Mouse (Mus musculus) c-Kit-negative CD71-positive TER-119-positive erythroid progenitor cells, embryonic 14.5 days (primary cell): ENCODE data around the gene Aftph.

Source experiments
- DNase-seq: peaks from one replicate; pipeline ENCODE4 v3.0.0-alpha.2; 2013; ENCODE audit warnings: low read depth, low spot score

Gene Aftph

DNA sequence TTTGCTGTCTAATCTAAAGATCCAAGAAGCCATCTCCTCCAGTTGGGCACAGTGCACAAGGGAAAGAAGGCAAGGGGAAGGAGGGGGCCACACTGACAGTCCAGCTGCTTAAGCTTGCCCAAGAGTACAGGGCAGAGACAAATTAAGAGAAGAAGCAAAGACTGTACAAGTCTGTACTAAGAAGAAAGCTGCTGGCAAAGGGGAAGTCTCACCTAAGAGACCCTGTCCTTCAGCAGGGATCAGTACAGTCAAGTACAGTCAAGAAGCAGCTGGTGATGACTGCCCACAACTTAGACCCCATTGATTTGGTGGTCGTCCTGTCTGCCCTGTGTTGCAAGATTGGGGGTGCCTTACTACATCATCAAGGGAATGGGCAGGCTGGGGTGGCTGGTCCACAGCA, 12.0 kb downstream of the Aftph start:
- no peak for DNase-seq

DNA sequence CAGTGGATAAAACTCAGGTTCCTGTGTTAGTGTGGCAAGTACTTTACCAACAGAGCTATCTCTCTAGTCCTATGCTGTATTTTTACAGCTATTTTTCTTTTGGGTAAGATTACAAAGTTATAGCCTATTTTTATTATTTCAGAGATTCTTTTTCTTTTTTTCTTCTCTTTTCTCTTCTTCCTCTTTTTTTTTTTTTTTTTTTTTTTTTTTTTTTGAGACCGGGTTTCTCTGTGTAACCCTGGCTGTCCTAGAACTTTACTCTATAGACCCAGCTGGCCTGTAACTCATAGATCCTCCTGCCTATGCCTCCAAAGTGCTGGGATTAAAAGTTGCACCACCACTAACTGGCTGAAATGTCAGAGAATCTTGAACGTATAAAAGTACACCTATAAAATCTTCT, 13.3 kb downstream of the Aftph start:
- DNase-seq, result no peak

DNA sequence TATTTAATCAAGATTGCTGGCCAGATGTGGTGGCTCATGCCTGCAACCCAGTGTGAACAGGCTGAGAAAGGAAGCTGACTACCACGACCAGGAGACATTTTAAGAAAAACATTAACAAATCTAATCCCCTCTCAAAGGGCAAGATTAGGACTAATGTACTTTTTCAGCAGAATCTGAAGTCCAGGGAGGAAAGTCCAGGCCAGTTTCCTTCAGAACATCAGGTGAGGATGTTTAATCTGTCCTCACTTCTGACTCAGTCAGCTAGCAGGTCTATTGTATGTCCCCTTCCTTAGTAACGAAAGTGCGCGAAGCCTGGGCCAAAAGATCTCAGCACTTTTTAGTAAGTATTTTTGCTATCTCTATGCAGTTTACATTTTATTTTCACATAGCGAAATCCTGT, 17.8 kb downstream of the Aftph start:
- DNase-seq, result no peak

DNA sequence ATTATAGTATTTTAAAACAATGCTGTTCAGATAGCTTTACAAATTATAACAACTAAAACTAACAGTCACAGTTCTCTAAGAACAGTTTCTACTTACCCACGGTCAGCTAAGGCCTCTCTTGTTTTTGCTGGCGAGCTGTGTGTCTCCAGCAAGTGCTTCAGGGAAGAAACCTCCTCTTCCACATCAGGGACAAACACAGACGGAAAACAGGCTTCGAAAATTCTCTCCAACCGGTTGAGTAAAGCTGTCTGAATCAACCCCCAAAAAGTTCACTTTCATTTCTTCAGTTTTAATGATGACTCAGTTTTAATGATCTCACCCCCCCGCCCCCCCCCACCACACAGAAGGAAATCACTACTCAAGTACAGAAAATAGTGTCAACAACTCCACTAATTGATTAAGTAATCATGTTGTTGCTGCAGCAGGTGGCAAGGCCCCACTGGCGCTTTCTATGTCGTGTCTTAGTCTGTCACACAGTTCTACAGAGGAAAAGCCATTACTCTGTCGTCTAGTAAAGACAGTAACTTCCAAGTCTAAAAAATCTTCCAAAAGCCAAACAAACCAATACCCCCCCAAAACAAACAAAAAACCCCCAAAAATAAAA, 29.2 kb downstream of the Aftph start:
- no peak for DNase-seq

DNA sequence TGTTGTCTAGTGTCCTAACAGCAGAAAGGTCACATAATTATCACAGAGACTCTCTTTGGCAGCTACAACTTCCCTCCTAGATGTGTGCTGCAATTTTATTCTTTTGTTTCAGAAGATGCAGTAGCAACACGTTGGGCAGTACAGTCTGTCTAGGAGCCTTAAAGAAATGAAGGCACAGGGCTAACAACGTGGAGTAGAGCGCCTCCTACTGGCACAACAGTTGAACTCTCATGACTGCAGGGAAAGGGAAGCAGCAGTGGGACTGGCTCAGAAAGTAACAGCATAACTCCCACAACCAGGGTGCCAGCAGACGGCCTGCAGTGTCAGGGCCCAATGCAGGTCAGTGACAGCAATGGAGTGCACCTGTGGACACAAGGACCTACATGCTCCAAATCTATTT, 50.4 kb downstream of the Aftph start:
- DNase-seq, result peak; percentile 52

DNA sequence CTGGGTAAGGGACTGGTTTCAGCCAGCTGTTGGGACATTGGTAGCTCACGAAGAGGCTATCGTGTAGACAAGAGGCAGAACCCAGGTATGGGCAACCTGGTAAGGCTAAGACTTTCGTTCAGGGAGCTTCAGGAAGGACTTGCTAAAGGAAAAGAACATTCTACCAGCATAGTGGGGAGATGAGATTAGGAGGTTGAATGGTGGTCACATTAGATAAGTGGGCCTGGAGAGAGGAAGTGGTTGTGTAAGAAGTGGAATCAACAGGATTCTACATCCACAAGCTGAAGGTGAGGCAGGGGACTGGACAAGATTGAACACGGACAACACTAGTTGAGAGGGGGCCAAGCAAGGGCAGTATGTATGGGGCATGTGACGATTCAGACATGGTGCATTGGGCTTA, 59.7 kb downstream of the Aftph start:
- no peak for DNase-seq

DNA sequence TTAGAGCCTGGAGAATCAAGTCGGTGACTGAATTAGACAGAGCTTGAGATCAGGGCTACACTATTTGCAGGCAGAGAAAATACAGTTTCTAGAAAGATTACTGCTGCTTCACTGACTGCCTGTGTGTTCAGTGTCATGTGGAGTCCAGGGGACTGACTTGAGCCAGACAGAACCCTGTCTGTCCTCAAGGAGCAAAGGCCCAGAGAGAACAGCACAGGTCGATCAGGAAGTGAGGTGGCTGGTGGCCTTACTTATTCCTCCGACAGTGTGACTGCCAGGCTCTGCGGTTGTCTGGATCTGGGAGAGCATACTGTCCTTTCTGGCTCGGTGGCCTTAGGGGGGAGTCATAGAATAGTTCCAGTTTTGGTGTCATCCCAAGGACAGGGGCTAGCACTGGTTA, 60.6 kb downstream of the Aftph start:
- no peak for DNase-seq

DNA sequence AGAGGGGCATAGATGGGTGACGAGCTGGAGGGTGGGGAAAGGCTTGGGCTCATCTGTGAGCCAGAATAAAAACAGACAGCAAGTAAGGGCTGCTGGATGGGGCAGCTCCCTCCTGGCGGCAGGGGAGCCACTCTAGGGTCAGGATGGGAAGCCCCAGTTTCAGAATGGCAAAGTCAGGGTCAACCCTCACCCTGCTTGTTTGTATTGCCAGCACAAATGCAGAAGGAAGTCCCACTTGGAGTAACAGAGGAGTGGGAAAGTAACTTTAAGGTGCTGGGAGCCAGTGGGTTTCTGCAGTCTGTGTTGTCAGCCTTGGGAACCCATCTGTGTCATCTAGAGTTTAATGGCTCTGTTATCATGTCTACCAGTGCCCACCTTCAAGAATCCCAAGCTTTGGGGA, 62.0 kb downstream of the Aftph start:
- no peak for DNase-seq

DNA sequence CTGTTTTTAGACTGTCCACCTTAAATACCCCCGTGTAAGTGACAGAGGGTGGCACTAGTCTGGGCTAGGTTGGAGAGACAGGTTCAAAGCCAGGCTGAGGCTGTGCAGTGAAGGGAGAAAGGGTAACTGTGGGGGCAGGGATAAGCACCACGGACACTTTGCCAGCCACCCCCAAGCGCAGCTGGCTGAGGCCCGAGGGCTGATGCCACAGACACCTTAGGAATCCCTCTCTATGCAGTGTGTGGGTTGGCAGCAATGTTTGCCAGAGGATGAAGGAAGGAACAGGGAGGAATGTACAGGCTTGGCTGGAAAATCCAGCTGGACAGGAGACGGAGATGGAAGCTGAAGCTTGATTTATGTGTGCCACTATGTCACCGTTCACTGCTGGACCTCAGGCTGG, 68.9 kb downstream of the Aftph start:
- DNase-seq, result no peak

DNA sequence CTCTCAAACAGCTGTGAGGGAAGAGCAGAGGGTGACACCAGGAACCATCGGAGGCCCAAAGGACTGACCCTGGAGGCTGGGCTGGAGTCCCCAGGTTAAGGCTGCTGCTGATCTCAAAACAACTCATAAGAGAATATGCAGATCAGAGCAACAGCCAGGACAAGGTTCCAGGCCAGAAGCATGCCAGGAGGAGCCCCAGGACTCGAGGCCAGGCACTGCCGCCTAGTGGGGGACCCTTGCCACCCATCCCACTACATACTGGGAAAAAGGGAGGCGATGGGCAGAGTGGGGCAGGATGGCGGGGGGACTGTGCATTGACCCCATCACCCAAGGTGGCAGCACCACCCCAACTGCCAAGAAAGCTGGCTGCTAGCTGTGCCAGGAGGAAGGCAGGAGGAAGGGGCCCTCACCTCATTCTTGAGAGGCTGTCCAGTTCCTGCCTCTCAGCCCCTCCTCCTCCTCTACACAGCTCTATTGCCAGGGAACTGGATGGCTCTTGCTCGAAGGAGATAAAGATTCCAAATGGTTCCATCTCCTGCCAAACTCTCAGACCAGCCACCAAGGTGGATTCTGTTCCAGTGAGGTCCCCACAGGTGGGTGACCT, 69.5 kb downstream of the Aftph start:
- no peak for DNase-seq

DNA sequence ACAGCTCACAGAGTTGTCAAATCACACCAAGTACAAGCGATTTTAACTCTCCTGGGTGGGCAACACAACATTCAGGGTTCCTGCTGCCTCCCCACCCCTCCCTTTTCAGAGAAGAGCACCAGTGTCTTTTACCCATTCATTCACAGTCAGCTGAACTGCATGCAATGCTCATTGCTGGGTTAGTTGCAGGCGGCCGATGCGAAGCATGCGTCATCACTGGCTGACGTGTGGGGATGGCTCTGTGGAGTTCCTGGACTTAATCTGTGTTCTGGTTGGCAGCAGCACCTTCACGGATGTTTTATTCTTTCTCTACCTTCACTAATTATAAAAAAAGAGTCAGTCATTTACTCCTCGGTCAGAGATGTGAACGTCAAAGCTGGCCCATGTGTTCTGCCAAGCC, 76.5 kb downstream of the Aftph start:
- no peak for DNase-seq

DNA sequence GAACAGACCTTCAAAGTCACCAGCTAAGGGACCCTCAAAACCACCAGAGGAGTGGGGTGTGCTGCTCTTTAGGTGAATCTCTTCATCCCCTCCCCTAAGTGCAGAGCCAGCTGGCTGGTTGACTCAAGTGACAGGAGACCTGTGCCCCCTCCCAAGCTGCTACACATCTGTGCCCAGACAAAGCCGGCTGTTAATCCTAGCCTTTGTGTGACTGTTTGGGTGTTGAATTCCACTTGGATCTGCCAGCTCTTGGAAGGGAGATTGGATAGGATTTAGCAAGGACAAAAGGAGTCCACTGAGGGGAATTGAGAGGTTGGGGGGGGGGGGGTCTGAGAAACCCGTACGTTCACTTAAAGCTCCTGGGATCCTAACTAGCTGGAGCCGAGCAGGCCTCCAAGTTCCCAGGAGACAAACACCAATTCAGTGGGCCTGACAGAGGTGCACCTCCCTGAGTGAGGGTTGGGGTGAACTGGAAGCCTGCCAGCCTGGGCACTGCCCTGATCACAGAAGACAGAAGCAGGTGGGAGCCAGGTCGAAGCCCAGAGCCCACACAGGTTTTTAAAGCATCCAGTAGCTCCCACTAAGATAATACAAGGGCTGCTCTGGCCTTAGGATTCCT, 77.7 kb downstream of the Aftph start:
- no peak for DNase-seq

DNA sequence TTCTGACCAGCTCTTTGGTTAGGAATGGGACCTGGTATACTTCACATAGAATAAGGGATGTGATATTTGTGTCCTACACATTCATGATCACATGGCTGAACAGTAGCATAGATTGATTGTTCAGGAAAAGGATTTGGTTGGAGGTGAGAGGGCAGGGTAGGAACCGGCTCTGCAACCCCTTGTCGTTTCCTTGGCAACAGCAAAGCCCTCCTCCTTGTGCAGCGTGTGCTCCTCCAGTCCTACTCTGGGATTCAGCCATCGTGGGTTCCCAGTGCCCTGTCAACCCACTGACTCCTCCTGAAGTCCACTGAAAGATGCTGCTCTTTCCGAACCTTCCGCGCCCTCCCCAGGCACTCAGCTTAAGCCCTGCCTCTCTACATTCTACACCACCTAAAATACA, 78.6 kb downstream of the Aftph start:
- DNase-seq, result no peak

DNA sequence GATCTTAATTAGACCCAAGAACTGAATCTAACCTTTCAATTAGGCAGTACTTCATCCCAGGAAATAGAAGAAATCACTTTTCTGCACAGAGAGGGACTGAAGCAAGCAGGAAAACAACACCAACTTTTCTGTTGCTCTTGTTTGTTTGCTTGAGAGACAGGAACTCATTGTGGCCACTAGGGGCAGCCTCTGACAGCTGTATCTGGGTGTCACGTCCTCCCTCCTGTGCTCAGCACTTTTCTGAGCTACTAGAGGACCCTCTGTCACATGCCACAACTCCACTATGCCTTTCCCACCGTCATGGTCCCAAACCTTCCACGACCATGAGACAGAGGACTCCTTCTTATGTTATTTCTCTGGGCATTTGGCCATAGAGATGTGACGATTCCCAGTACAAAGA, 79.7 kb downstream of the Aftph start:
- DNase-seq, result peak; percentile 31

DNA sequence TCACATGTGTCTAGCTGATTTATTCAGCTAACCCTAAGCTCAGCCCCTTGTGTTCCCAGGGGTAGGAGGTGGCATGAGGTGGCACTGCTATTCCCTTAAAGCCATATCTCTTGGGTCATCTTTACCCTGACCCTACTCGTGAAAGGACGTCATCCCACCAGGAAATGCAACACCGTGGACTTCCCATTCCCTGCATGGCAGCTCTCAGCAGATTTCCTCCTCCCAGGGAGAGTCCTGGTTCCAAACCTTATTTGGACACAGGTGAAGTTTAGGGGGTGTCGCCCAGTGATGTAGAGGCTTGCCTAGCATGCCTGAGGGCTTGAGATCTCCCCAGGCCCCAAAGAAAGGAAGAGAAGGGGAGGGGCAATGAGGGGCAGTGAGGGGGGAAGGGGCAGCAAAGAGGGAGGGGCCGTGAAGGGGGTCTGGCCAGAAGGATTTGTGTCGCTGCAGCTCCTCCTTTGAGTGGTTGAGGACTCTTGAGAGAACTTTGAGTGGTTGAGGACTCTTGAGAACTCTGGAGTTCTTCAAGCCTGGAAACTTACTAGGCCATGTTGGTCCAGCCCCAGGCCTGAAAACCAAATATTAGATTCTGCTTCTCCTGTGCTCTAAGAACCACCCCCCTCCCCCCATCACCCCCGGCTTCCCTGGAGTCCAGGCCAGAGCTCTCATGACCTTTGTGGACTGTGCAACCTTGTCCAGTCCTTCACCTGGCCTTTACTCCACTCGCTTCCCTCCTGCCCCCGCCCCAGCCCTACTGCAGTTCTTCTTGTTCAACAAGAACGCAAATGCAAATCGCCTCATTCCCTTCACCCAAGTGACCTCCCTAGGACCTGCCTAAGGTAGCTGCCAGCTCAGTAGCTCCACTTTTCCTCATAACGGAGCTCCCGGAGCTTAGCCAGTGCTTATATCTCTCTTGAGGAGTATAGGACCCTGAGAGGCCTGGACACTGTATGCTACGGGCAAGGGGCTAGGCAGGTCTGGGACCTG, 81.0 kb downstream of the Aftph start:
- DNase-seq, result no peak

DNA sequence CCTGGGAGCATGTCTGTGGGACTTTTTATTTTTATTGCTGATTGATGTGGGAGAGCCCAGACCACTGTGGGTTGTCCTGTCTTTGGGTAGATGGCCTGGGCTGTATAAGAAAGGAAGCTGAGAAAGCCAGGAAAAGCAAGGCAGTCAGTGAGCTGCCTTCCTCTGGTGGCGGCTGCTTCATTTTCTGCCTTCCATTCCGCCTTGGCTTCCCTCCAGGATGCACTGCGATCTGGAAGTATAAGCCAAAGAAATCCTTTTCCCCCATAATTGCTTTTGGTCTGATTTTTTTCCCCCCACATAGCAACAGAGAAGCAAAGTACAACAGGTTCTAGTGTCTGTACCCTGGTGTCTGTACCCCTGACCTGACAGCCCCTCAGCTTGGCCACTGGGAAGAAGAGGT, 82.3 kb downstream of the Aftph start:
- DNase-seq, result no peak

DNA sequence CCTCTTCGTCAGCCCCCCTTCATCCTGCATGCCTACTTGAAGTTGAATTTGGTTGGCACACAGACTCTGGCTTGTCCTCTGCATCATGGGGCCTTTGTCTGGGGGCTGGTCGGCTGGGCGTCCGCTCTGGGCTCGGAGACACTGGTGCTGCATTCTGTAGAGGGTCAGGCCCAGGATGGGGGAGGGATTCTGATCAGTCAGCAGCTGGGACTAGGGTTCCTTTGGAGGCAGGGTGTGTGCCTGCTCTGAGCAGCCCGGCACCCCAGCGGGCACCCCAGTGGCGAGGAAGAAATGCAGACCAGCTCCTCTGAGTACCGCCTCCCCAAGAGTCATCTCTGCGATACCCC, 84.7 kb downstream of the Aftph start:
- no peak for DNase-seq

DNA sequence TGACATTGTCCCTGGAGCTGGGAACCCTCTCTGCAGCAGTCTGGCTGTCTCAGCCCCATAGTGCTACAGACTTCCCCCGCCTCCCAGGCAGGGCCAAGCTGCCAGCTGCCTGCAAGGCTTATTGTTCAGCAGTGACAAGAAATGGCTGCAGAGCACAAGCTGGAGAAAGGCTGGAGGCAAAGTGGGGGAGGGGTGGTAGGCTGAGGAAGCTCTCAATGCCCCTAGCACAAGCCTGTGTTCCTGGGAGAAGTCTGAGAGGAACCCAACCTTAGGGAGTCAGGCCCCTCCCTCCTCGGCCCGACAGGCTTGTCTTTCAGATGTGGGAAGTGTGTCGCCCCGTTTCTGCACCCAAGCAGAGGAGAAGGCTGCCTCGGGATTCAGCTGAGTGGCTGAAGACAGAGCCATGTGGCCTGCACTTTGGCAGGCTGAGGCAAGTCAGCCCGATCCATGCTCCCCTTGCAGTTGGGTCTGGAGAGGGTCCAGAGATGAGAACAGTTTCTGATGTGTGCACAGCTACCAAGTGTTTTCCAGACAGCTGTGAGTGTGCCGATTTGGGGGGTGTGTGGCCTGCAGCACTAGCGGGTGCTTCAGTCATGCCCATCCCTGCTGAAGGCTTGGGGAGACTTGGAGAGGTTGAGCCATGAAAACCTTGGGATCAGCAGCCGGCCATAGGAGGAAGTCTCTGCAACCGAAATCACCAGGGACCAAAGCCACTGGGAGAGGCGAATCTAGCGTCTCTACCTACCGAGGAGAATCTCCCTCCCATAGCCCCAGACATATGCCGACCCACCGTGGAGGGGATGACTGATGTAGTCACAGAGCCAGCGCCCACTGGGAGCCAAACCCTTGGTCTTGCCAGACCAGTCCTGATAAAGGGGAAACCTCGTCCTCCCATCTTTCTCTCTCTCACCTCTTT, 85.3 kb downstream of the Aftph start:
- DNase-seq, result no peak

DNA sequence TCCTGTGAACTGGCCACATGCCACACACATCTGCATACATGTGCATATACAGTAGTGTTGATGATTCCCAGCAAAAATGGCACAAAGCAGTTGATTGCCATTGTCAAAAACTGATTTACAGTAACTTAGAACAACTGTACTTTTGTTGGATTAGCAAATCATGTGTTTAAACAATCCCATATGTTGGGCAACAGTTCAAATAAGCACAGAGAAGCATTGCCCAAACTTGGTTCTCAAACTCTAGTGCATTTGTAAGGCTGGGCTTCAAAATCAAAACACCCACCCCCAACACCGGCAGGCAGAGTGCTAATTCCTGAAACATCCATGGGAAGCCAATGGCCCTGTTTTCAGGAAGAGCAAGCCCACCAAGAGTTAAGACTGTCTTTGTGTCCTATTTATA, 90.2 kb downstream of the Aftph start:
- DNase-seq, result no peak

DNA sequence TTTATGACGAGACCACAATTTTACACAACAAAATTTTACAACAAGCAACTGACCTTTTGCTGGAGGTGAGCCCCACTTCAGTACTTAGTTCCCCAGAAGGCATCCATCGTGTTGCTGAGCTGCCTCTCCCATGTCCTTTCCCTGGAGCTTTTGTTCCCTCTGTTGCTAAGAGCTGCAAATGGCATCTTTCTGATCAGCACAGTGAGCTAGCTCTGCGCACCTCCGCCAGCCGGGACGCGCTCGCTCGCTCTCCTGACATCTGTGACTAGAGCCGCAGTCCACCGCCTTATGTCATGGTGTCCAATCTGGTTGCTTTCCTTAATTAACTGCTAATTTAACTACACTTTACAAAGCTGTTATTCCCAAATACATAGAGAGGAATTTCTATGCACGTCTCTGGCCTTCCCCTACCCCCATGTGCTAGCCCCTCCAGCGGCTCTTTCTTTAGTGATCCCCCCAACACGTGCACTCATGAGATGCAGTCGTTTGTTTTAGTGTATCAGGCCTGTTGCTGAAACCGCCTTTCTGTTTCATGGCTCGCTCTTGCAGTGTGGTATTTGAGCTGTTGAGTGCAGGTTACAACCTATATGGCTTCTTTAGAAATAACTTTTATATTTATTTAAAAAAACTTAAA, 91.3 kb downstream of the Aftph start:
- no peak for DNase-seq

DNA sequence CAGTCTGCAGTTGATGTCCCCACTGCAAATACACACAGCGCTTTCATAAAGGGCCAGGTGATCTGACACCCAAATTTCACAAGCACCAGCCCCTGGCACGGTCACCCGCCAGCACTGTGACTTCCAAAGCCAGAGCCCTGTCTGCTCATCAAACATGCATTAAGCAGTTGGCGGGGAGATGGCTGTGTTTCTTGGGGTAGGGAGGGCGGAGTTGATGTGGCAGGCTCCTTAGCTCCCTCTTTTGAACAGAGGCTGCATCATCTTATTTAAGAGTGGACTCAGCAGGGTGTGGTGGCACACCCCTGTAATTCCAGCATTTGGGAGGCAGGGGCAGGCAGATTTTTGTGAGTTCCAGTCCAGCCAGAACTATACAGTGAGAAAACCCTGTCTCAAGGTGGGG, 91.9 kb downstream of the Aftph start:
- no peak for DNase-seq
